Mouse (Mus musculus) left cerebral cortex, postnatal 25 days (tissue): ENCODE data around the gene Mapkapk5. TPM values are rescaled to one million over a fixed set of nuclear protein-coding genes. Genes with fewer than 3 reads are reported as not detected.
"Not testable (repeated sequence)": the region's sequence is repeated elsewhere in the genome, so short reads cannot be mapped to it uniquely, and the experiment has no call there.

Source experiments
- DNase-seq, 2 experiments: peaks; one replicate each; pipeline ENCODE4 v3.0.0; 2022; ENCODE audit warnings: low spot score in 2 of 2, mixed read lengths in 1 of 2
- intact Hi-C: fragments of 180-260 bp; cut with DNase I; formaldehyde crosslinking; loops from one replicate; pipeline ENCODE4 v1.15.1; 2025
- total RNA-seq, 2 experiments: library from RNA; stranded (reverse); gene quantifications; 2 replicates each; pipeline ENCODE4 v1.2.3; 2021

Mapkapk5 gene
- total RNA-seq, 2 experiments from 2014 or later = 66.7 TPM

DNA sequence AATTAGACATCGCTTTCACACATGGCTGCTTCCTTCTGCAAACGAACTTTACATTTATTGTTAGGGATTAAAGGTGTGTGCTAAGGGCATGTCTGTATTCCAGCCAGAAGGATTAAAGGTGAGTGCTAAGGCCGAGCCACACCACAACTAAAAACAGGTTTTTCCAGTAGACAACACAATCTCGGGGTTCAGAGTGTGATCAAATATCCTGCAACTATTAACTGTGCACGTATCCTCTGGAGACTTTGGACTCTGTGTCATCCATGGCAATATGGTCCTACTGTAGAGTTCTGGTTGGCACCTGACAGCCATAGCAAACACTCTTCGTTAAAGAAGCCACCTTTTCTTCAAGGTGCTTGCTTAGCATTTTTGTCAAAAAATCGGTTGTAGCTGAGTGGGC, 35.7 kb downstream of the Mapkapk5 start:
- no peak for DNase-seq
- intact Hi-C loops = no loop called here

DNA sequence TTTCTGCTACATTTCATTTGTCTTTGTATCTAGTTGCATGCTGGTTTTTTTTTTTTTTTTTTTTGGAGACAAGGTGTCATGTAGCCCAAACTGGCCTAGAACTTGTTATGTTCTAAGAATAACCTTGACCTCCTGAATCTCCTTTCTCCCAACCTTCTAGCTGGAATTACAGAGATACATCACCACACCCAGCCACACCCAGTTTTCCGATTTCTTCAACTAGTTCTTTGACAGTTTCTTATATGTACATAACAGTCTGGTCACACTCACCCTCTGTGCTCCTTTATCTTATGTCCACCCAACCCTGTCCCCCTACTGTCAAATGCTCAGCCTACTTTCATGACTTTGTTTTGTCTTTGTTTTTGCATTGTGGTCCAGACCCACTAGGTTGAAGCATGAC, 38.9 kb downstream of the Mapkapk5 start:
- intact Hi-C loops = no loop called here
- no peak for DNase-seq

DNA sequence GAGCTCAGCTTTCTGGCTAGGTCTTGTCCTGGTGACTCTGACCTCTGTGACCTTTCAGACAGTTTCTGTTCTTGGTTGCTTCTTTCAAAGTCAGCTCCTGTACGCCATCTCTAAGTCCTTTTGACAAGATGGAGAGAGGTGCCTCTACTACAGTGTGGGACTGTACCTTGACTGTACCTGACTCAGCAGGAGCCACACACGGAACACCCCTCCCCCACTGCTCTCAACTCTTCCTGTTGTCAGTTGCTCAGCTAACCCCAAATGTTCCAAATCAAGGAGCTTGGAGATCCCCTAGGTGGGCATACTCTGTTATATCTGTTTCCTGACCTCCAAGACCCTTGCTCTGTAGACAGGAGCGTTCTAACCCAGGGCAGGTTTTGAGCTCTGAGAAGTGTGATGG, 42.5 kb downstream of the Mapkapk5 start, which contains the start of gene Adam1b:
Gene Adam1b (minus strand): TSS at position 205 of the 400 bp plus-strand sequence.
- intact Hi-C loops = no loop called here
- no peak for DNase-seq

DNA sequence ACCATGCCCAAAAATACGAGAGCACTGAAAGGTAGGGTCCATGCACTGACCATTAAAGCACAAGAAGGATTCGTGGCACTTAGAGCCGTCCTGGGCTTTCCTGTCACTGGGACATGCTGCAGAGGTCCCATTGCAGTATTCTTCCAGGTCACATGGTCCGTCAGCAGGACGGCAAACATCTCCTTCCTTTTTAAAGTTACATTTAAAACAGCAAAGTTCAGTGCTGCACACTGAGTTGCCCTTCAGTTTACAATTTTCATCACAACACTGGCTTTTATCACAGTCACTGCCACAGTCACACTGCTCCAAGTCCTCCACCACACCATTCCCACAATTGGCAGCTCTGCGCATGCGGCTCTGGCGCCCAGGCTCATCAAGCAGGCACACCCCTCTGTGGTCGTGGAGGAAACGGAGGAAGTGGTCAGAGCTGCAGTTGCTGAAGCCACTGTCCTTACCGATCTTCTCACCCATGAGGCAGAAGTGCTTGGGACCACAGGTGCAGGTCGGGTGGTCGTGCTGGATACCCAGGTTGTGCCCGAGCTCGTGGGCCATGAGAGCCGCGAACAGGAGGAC, 44.2 kb downstream of the Mapkapk5 start:
- intact Hi-C loops, DNase-seq: not testable (repeated sequence)

DNA sequence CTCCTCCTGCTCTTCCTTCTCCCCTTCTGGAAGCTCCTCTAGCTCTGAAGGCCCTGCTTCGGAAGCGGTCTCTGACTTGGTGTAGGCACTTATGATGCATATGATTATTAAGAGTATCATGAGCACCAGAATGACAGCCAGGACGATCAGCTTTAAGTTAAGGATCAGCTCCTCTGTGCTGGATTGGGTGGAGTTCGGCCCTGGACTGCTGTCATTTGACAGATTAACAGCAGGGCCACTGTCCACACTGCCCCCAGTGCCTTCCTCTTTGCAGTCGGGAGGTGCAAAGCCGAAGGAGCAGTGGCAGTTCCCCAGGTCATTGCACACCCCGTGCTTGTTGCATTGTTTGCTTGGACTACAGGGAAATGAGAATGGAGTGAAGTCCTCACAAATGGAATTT, 45.0 kb downstream of the Mapkapk5 start:
- no peak for DNase-seq
- intact Hi-C loops = no loop called here

DNA sequence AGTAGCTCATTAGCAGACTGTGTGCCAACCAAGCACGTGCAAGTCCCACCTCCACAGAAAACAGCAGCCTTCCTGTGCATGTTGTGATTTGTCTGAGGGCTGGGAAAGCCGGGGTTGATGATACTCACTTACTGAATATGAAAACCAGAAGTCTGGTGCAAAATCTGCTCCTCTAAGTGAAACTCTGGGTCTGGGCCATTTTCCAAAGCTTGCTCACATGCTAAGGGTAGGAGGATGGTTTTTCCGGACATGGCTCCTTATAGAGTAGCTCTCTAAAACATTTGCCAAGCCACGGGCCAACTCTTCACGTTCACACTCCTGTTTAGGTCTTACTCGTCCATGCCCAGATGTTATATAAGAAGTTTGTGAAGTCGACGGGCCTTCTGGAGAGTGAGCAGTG, 52.4 kb downstream of the Mapkapk5 start:
- intact Hi-C loops = no loop called here
- peak; percentile 53 to 96 for DNase-seq

DNA sequence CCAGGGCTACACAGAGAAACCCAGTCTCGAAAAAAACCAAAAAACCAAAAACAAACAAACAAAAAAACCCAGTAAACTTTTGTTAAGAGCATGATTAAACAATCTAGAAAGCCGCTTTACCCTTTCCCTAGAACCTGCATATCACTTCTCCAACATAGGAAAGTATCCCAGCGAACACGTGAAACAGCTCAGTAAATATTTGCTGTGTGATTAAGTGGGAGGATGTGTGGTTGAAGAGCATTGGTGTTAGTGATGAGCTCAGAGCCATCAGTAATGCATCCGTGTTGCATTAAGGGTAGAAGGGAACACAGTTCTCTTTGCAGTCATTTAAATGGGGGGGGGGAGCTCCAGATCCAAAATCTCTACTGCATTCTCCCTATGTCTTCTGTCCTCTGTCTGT, 60.9 kb downstream of the Mapkapk5 start:
- DNase-seq = no peak
- intact Hi-C loops = no loop called here

DNA sequence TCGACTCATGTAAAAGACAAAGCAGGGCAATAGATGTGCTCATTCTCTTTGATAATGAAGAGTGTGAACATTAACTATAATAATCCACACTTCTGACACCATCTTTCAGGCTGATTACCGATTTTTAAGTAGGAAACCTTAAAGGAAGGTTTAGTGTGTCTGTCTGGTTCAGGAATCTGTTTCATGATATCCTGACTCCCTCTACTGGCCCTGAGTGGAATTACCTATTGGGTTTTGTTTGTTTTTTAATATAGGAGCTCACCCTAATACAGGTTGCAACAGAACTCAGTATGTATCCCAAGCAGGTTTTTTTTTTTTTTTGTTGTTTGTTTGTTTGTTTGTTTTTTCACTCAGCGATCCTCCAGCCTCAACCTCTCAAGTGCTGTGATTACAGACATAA, 68.0 kb downstream of the Mapkapk5 start:
- intact Hi-C loops = no loop called here
- DNase-seq = peak; percentile 48 to 72

DNA sequence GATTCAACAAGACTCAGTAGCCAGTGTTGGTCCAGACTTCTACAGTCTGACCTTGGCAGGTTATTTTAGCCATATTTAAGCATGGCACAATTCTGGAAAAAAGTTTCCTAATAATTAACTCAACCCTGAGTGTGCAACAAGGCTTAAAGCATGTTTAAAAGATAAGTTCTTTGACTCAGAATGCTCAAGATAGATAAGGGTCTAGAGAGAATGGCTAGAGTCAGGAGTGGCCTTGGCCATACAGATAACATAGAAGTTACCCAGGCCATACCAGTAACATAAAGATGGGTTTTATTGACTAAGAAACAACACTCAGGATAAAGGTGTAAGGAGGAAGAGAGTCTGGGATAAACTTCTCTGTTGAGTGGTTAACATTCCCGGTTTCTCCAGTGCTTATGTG, 69.7 kb downstream of the Mapkapk5 start:
- no peak for DNase-seq
- intact Hi-C loops = no loop called here

Other genes starting within 250 kb of the Mapkapk5 start
- 10 to 100 TPM; 82.1 to 83.6 TPM for gene Trafd1, start 160.3 kb downstream of the Mapkapk5 start, total RNA-seq
- gene Naa25, start 148.0 kb downstream of the Mapkapk5 start, total RNA-seq = 10 to 100 TPM; 40.7 to 45.8 TPM
- 1 to 10 TPM; 8.2 to 9.1 TPM for gene Tmem116, start 94.0 kb downstream of the Mapkapk5 start, total RNA-seq
- gene Erp29, start 93.4 kb downstream of the Mapkapk5 start, total RNA-seq = 100 to 1,000 TPM; 145 to 151 TPM
- gene Adam1b, start 42.5 kb downstream of the Mapkapk5 start, total RNA-seq = under 1 TPM in 1 of 2 experiments, not detected in 1; 0.11 TPM
- 10 to 100 TPM in 1 of 2 experiments, 1 to 10 TPM in 1; 9.0 to 11.6 TPM for gene Adam1a, start 423 bp downstream of the Mapkapk5 start, total RNA-seq
- not detected for gene Gm42878, start 423 bp downstream of the Mapkapk5 start, total RNA-seq
- 100 to 1,000 TPM in 1 of 2 experiments, 10 to 100 TPM in 1; 99.7 to 104 TPM for gene Aldh2, start 47.9 kb upstream of the Mapkapk5 start, total RNA-seq
- 1 to 10 TPM; 4.9 to 7.9 TPM for gene Acad12, start 73.0 kb upstream of the Mapkapk5 start, total RNA-seq
- 1 to 10 TPM; 3.0 to 4.1 TPM for gene Acad10, start 114.6 kb upstream of the Mapkapk5 start, total RNA-seq
- 10 to 100 TPM; 65.3 to 65.5 TPM for gene Brap, start 114.7 kb upstream of the Mapkapk5 start, total RNA-seq
- 100 to 1,000 TPM; 228 to 234 TPM for gene Atxn2, start 165.4 kb upstream of the Mapkapk5 start, total RNA-seq